Mouse (Mus musculus) B cell, adult 62 days (primary cell): ENCODE results near the gene Gab2. TPM values are rescaled to one million over a fixed set of nuclear protein-coding genes. Genes with fewer than 3 reads are reported as not detected.

Experiments used
- total RNA-seq: library from RNA; stranded (reverse); gene quantifications from 4 replicates; pipeline ENCODE4 v1.2.4, GENCODE M21; 2023

Gab2 gene
- 0.72 to 1.3 TPM (median 0.89 TPM) in 4 replicates for total RNA-seq

GRCm38 (mm10) chr7:97081242-97081958 lies at the start of gene Gab2:
Gene Gab2 (plus strand): TSS chr7:97081586.

GRCm38 (mm10) chr7:97331726-97332666 lies 250.6 kb downstream of the Gab2 start, which contains the start of the genes Usp35 and Kctd21:
Gene Usp35 (minus strand): TSS chr7:97332020.
Gene Kctd21 (plus strand): TSS chr7:97332327.

Other genes with a start within 250 kb of the Gab2 start
- gene Nars2, start 130.1 kb upstream of the Gab2 start, total RNA-seq, result 10.4 to 16.6 TPM (median 12.0 TPM) in 4 replicates